Mouse (Mus musculus) liver, embryonic 14.5 days (tissue): ENCODE measurements around the gene Ovol1.

Source experiments
- CTCF ChIP-seq: IDR thresholded peaks from 2 replicates; pipeline ENCODE4 v1.5.1; 2016; ENCODE audit warnings: antibody characterized with exemption, low read depth, control low read depth
- EP300 ChIP-seq: IDR thresholded peaks from 2 replicates; pipeline ENCODE4 v1.6.1; 2016; ENCODE audit warnings: antibody characterized with exemption, low read depth

- no peak for TF ChIP-seq CTCF
- TF ChIP-seq EP300: no peak
Measured at GRCm38 (mm10) chr19:5570353-5571246, 10.2 kb upstream of the Ovol1 start.
